Mouse (Mus musculus) brain, embryonic 14.5 days (tissue): ENCODE measurements around the gene Tdrd1.

Source experiments
- CTCF ChIP-seq: fragments of 200-500 bp; IDR thresholded peaks from 2 replicates; pipeline ENCODE4 v1.5.1; 2012; ENCODE audit warnings: inconsistent platforms, mild to moderate bottlenecking, moderate library complexity, borderline replicate concordance; ENCODE audit not compliant: insufficient read depth, insufficient read length; ENCODE audit errors: extremely low read depth
- POLR2A ChIP-seq: fragments of 200-500 bp; IDR thresholded peaks from 2 replicates; pipeline ENCODE4 v1.6.1; 2012; ENCODE audit warnings: mild to moderate bottlenecking, inconsistent platforms, borderline replicate concordance; ENCODE audit not compliant: poor library complexity, insufficient read depth, insufficient read length, severe bottlenecking; ENCODE audit errors: extremely low read depth

DNA sequence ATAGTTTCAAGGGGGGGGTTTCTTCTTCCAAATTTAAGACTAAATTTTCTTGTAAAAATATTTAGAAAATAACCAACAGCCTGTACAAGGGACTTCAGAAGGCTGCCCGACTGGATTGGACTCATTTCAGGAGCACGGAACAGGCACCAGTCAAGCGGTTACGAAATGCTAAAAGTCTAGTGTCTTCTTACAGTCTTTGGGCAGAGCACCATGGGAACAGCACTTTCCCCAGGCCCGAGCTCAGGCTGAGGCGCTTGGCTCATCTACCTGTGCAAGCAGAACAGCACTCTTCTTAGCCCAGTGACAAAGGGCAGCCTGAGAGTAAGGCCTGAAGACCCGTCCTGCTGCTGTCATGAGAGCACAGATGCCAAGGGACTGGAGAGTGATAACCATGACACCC is 38.1 kb upstream of the Tdrd1 start:
- TF ChIP-seq CTCF (no peak), POLR2A (no peak)
